In genomic region chr3:123174379-123174697, GRCm38 (mm10) we compare ENCODE assay signal across 17 mouse cellular contexts.
DNase-seq lines count a peak whose midpoint lies in the region; ATAC-seq and TF ChIP-seq lines count a peak whose summit lies in the region.
"Had no signal": no experiment of that assay in that cellular context is flagged by ENCODE, and none has a peak within 500 bp of the region (broad histone marks: within the 10 kb centered on the region; RNA-seq: fewer than 3 reads in every experiment).

No protein-coding gene starts in this region.

- peaks cover 34% of the 10 kb centered on the region for H3K4me1 ChIP-seq in heart, embryonic 12.5 days (replicated peaks)
- H3K4me1 ChIP-seq in embryonic facial prominence, embryonic 10.5 days: peaks cover 34% of the 10 kb centered on the region
- no peaks in the 10 kb centered on the region for H3K4me1 ChIP-seq in midbrain, embryonic 11.5 days (ENCODE audit: control insufficient read depth, insufficient read depth, low read length)
- H3K4me1 ChIP-seq: midbrain, embryonic 12.5 days; neural tube, embryonic 12.5 days had no signal

- no peak for DNase-seq in heart, adult 9 months (ENCODE audit: low spot score in 2 of 2)
- peak; percentile 80 for DNase-seq in CD4-positive helper T cell, adult 2 months (ENCODE audit: low read depth, low spot score)
- no peak for DNase-seq in embryonic facial prominence, embryonic 10.5 days (ENCODE audit: low spot score)
- DNase-seq in midbrain, embryonic 11.5 days (ENCODE audit: low spot score, missing footprints): no peak
- no peak for DNase-seq in embryo, embryonic 11 days
- DNase-seq in layer of hippocampus, postnatal 25 days (ENCODE audit: extremely low spot score in 1 of 2, low spot score in 1 of 2): no peak
- DNase-seq: cerebellum, adult 11 months; forebrain, postnatal 0 days; gastrocnemius, postnatal 25 days had no signal

- ATAC-seq in heart, embryonic 12.5 days (ENCODE audit: insufficient number of reproducible peaks, low FRiP score): no peak
- no peak for ATAC-seq in midbrain, embryonic 11.5 days (ENCODE audit: low FRiP score)
- ATAC-seq: forebrain, postnatal 0 days; hindbrain, embryonic 16.5 days had no signal

- no peak for TF ChIP-seq POLR2A in myocyte (IDR thresholded peaks at IDR 0.05; ENCODE audit: insufficient read length, low read depth)

- no peaks in the 10 kb centered on the region for H3K9me3 ChIP-seq in heart, embryonic 12.5 days (replicated peaks)
- H3K9me3 ChIP-seq in embryonic facial prominence, embryonic 10.5 days: no peaks in the 10 kb centered on the region
- H3K9me3 ChIP-seq in midbrain, embryonic 11.5 days (ENCODE audit: control insufficient read depth, low read length): no peaks in the 10 kb centered on the region
- H3K9me3 ChIP-seq: lung, embryonic 15.5 days; midbrain, embryonic 12.5 days; neural tube, embryonic 12.5 days had no signal

- H3K4me2 ChIP-seq in heart, embryonic 12.5 days: no peak overlapping the region
- H3K4me2 ChIP-seq in myocyte (ENCODE audit: low read depth): peak overlapping the region; percentile 5
- no peak overlapping the region for H3K4me2 ChIP-seq in midbrain, embryonic 11.5 days
- H3K4me2 ChIP-seq: liver, embryonic 11.5 days; lung, embryonic 15.5 days; midbrain, embryonic 12.5 days; neural tube, embryonic 12.5 days had no signal

- H3K79me2 ChIP-seq in myocyte (ENCODE audit: control insufficient read depth, insufficient read depth): no peaks in the 10 kb centered on the region

- H3K9ac ChIP-seq in heart, embryonic 12.5 days: 0 out of 2 replicates have a peak overlapping the region, but pooled peaks have one; percentile 7
- no peak overlapping the region for H3K9ac ChIP-seq in midbrain, embryonic 11.5 days (ENCODE audit: low read length)
- H3K9ac ChIP-seq: forebrain, postnatal 0 days; lung, embryonic 15.5 days; midbrain, embryonic 12.5 days; neural tube, embryonic 12.5 days had no signal

- no peaks in the 10 kb centered on the region for H3K36me3 ChIP-seq in heart, embryonic 12.5 days
- no peaks in the 10 kb centered on the region for H3K36me3 ChIP-seq in embryonic facial prominence, embryonic 10.5 days (replicated peaks)
- H3K36me3 ChIP-seq in myocyte (ENCODE audit: control insufficient read depth, insufficient read depth): no peaks in the 10 kb centered on the region
- H3K36me3 ChIP-seq in midbrain, embryonic 11.5 days (ENCODE audit: control insufficient read depth, insufficient read depth, low read length): no peaks in the 10 kb centered on the region
- H3K36me3 ChIP-seq: lung, embryonic 15.5 days; midbrain, embryonic 12.5 days; neural tube, embryonic 12.5 days had no signal

- H3K4me3 ChIP-seq in heart, embryonic 12.5 days: no peak overlapping the region
- H3K4me3 ChIP-seq in embryonic facial prominence, embryonic 10.5 days: no peak overlapping the region
- H3K4me3 ChIP-seq in myocyte: no peak overlapping the region
- no peak overlapping the region for H3K4me3 ChIP-seq in midbrain, embryonic 11.5 days (ENCODE audit: low read depth, low read length)
- H3K4me3 ChIP-seq: layer of hippocampus, adult 2 months; lung, embryonic 15.5 days; midbrain, embryonic 12.5 days; neural tube, embryonic 12.5 days had no signal

- WGBS in heart, embryonic 12.5 days: 81% methylated on average over 8 of the region's 8 CpGs
- WGBS in embryonic facial prominence, embryonic 10.5 days: 85% methylated on average over 8 of the region's 8 CpGs
- 91% methylated on average over 8 of the region's 8 CpGs for WGBS in midbrain, embryonic 11.5 days

- H3K27ac ChIP-seq in heart, embryonic 12.5 days (ENCODE audit: poor library complexity, severe bottlenecking): peak overlapping the region; percentile 57
- H3K27ac ChIP-seq in embryonic facial prominence, embryonic 10.5 days (replicated peaks): peak overlapping the region; percentile 40
- no peak overlapping the region for H3K27ac ChIP-seq in midbrain, embryonic 11.5 days (ENCODE audit: low read depth, low read length)
- H3K27ac ChIP-seq: layer of hippocampus, adult 2 months; lung, embryonic 15.5 days; midbrain, embryonic 12.5 days; neural tube, embryonic 12.5 days had no signal

- H3K27me3 ChIP-seq in heart, embryonic 12.5 days (replicated peaks): no peaks in the 10 kb centered on the region
- no peaks in the 10 kb centered on the region for H3K27me3 ChIP-seq in embryonic facial prominence, embryonic 10.5 days (replicated peaks; ENCODE audit: low read depth, poor library complexity, severe bottlenecking)
- H3K27me3 ChIP-seq in myocyte (ENCODE audit: control insufficient read depth, insufficient read depth, insufficient read length): no peaks in the 10 kb centered on the region
- H3K27me3 ChIP-seq in midbrain, embryonic 11.5 days (ENCODE audit: control insufficient read depth, insufficient read depth, low read length): no peaks in the 10 kb centered on the region
- H3K27me3 ChIP-seq: lung, embryonic 15.5 days; midbrain, embryonic 12.5 days; neural tube, embryonic 12.5 days had no signal

- no peak overlapping the region for H3ac ChIP-seq in myocyte (ENCODE audit: control insufficient read depth, insufficient read length)

TF ChIP-seq in myocyte, 11 proteins besides CTCF, POLR2A, EP300 and RAD21:
- no peak for TF ChIP-seq MYOD1 (IDR thresholded peaks at IDR 0.05; ENCODE audit: control insufficient read depth in 1 of 3, insufficient read length in 2 of 3, low read depth in 2 of 3)
- no peak for TF ChIP-seq USF1 (IDR thresholded peaks at IDR 0.05; ENCODE audit: low read depth)
- no peak for TF ChIP-seq E2F4 (IDR thresholded peaks at IDR 0.05; ENCODE audit: insufficient read depth)
- no peak for TF ChIP-seq MYOG (IDR thresholded peaks at IDR 0.05; ENCODE audit: control insufficient read depth in 1 of 3, insufficient read depth in 1 of 3, insufficient read length in 2 of 3, low read depth in 2 of 3)
- TF ChIP-seq CEBPB (IDR thresholded peaks at IDR 0.05; ENCODE audit: insufficient read depth, poor library complexity, severe bottlenecking): no peak
- no peak for TF ChIP-seq SRF (IDR thresholded peaks at IDR 0.05; ENCODE audit: control insufficient read depth, insufficient read length, low read depth)
- TF ChIP-seq TCF12 (IDR thresholded peaks at IDR 0.05; ENCODE audit: insufficient read depth, poor library complexity, severe bottlenecking): no peak
- TF ChIP-seq MAX (IDR thresholded peaks at IDR 0.05; ENCODE audit: low read depth): no peak
- TF ChIP-seq POLR2AphosphoS2 (IDR thresholded peaks at IDR 0.05; ENCODE audit: insufficient read length, low read depth): no peak
- TF ChIP-seq TCF3 (IDR thresholded peaks at IDR 0.05; ENCODE audit: insufficient read length, low read depth): no peak
- no peak for TF ChIP-seq REST (IDR thresholded peaks at IDR 0.05; ENCODE audit: insufficient read depth, insufficient read length)
